Mouse (Mus musculus): ENCODE data around the gene H2-Q7.
"Not testable (repeated sequence)": the region's sequence is repeated elsewhere in the genome, so short reads cannot be mapped to it uniquely, and the experiment has no call there.

DNA sequence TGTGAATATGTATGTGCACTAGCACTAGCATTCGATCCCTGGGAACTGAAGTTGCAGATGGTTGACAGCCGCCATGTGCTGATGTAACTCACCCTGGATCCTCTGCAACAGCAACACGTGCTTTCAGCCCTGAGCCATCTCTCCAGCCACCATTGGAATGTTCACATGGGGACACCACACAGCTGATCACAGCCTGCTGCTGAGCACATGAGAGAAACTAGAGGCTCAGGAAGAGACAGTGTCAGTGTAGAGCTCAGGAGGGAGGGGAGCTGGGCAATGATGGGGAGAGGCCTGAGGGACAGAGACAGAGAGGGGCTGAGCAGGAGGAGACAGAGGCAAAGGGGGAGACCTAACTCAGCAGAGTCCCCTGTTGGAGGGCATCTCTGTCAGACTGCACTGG is 3.4 kb upstream of the H2-Q7 start:
- TF ChIP-seq POLR2A (IDR thresholded peaks at IDR 0.05; ENCODE audit: low read depth, low read length); CTCF (conservative IDR thresholded peaks at IDR 0.05; ENCODE audit: insufficient read depth, insufficient read length, low read depth, low read length): not testable (repeated sequence)
